Mouse (Mus musculus) embryonic facial prominence, embryonic 13.5 days (tissue): ENCODE measurements around the gene Cd47. TPM values are rescaled to one million over a fixed set of nuclear protein-coding genes. Genes with fewer than 3 reads are reported as not detected.
A peak's percentile ranks its signal among the peaks of the same experiment; 100 is the strongest.

Experiments
- ATAC-seq: fragments of 200-750 bp; cut with Nextera tagmentation; 2 replicates; pipeline ENCODE4 v1.8.0; 2017; ENCODE audit warnings: low read depth; ENCODE audit not compliant: insufficient number of reproducible peaks, insufficient read depth, low FRiP score, low TSS enrichment
- H3K27ac ChIP-seq: fragments of 300-500 bp; sonication (generic); 2 replicates; pipeline ENCODE4 v1.5.1; 2015; ENCODE audit warnings: moderate library complexity, mild to moderate bottlenecking, inconsistent platforms
- H3K27me3 ChIP-seq: fragments of 300-500 bp; sonication (generic); 2 replicates; pipeline ENCODE4 v1.6.1; 2015; ENCODE audit warnings: mild to moderate bottlenecking, inconsistent platforms
- H3K36me3 ChIP-seq: fragments of 300-500 bp; sonication (generic); 2 replicates; pipeline ENCODE4 v1.6.1; 2015; ENCODE audit warnings: mild to moderate bottlenecking, inconsistent platforms
- H3K4me1 ChIP-seq: fragments of 300-500 bp; sonication (generic); 2 replicates; pipeline ENCODE4 v1.6.1; 2015; ENCODE audit warnings: inconsistent platforms
- H3K4me2 ChIP-seq: fragments of 300-500 bp; sonication (generic); 2 replicates; pipeline ENCODE4 v1.6.1; 2015; ENCODE audit warnings: moderate library complexity, mild to moderate bottlenecking, inconsistent platforms
- H3K4me3 ChIP-seq: fragments of 300-500 bp; sonication (generic); 2 replicates; pipeline ENCODE4 v1.5.1; 2015; ENCODE audit warnings: mild to moderate bottlenecking, inconsistent platforms
- H3K9ac ChIP-seq: fragments of 300-500 bp; sonication (generic); 2 replicates; pipeline ENCODE4 v1.6.1; 2015; ENCODE audit warnings: mild to moderate bottlenecking, inconsistent platforms
- H3K9me3 ChIP-seq: fragments of 300-500 bp; sonication (generic); 2 replicates; pipeline ENCODE4 v1.6.1; 2016; ENCODE audit warnings: inconsistent platforms
- WGBS: fragments of 180-500 bp; shearing (Covaris S2); methylation state at CpG from one replicate; pipeline ENCODE4 v1.1.7; 2015; ENCODE audit warnings: mixed read lengths; 5-methylcytosine and 5-hydroxymethylcytosine counted together
- polyA plus RNA-seq: library from polyadenylated mRNA; unstranded; fragments of >200 nt; fragmentation: Nextera tagmentation; extraction: Ambion mirVana; gene quantifications from 2 replicates; pipeline ENCODE4 v1.2.1, GENCODE M21; 2015

Cd47 gene
- 70.1 and 83.0 TPM in 2 replicates for polyA plus RNA-seq

DNA sequence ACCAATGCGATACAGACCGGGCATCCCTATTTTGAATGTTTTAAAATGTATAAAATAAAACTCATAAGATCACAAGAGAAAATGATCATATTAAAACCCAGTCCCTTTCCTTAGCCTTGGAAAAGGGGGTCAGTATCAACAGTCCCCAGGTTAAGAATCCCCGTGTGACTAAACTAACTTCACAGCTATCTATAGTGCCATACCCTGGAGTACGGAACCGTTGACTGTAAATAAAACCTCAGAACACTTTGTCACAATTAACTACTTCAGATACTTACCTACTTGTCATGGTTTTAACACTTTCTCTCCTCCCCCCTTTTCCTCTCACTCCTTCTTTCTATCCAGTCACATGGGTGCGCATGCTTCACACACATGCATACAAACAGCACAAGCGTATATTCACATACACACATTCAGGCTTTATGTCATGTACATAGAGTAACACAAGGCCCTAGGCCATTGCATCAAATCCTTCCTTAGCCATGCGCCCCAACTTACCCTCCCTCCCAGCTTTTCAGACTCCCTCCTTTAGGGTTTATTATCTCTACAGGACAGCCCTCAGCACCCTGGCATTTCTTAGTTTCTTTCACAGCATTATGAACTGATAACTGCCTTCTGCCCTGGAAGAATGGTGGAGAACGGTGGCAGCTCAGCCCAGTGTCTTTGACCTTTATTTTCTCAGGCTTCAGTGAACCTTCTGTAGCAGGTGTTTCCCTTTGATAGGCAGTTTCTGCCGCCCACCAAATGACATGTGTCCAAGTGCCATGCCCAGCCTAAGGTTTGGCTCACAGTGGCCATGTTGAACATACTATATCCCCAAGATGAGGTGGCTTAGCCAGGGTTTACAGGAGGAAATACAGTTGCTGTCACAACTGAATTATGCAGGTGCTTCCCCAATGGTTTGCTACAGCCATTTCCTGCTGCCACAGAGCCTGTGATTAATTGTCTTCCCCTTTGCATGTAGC is at the start of gene Cd47:
TSS of gene Cd47 (plus strand) at position 937 of the 965 bp plus-strand sequence.
- Histone ChIP-seq H3K27ac (no peak within 1 kb of the TSS), H3K4me2 (no peak within 1 kb of the TSS), H3K9me3 (no peaks in the 10 kb centered on the region), H3K27me3 (no peaks in the 10 kb centered on the region), H3K9ac (no peak within 1 kb of the TSS), H3K4me3 (no peak within 1 kb of the TSS), H3K4me1 (peaks cover 10% of the 10 kb centered on the region), H3K36me3 (no peaks in the 10 kb centered on the region)
- WGBS = 81% methylated on average over 10 of the region's 10 CpGs
- ATAC-seq = no peak

DNA sequence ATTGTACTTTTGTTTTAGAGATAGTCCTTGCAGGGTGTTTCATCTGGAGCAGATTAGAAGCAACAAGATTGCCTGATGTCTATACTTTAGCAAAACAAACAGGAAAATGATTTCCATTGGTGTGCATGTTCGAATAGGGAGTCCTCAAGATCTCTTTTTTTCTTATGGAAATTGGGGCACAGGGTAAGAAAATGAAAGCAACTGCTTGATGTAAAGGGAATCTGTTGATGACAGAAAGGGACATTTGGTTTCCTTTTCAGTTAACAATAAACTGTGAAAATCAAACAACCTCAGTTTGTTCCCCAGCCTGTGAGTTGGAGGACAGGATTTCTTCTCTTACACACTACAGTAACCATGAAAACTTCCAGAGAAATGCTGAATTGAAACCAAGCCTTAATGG is 47.4 kb upstream of the Cd47 start:
- H3K4me2 ChIP-seq = no peak overlapping the region
- no peaks in the 10 kb centered on the region for H3K36me3 ChIP-seq
- ATAC-seq = no peak
- peaks cover 6% of the 10 kb centered on the region for H3K4me1 ChIP-seq
- WGBS = 48% methylated on average over 1 of the region's 1 CpGs
- H3K4me3 ChIP-seq = no peak overlapping the region
- no peaks in the 10 kb centered on the region for H3K9me3 ChIP-seq
- no peak overlapping the region for H3K9ac ChIP-seq
- 0 out of 2 replicates have a peak overlapping the region, but pooled peaks have one; percentile 16 for H3K27ac ChIP-seq
- no peaks in the 10 kb centered on the region for H3K27me3 ChIP-seq

DNA sequence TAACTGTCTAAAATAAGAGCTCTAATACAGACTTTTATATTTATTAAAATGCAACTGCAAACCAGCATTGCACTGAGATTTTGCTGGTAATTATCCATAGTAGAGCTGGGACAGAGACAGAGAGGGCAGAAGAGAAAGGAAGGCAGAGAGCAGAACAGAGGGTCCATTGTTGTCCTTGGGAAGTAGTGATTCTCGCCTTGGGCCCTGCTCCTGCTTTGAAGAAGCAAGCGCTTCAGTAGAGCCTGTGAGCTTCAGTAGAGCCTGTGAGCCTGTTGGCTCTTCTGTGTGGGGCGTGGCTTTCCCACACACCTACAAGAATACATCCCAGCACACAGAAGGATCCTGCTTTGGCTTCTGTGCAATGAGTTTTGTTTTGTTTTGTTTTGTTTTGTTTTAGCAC is 47.0 kb upstream of the Cd47 start:
- Histone ChIP-seq H3K27me3 (no peaks in the 10 kb centered on the region), H3K36me3 (no peaks in the 10 kb centered on the region), H3K27ac (0 out of 2 replicates have a peak overlapping the region, but pooled peaks have one; percentile 16), H3K9ac (no peak overlapping the region), H3K4me2 (no peak overlapping the region), H3K4me1 (peaks cover 6% of the 10 kb centered on the region), H3K4me3 (no peak overlapping the region), H3K9me3 (no peaks in the 10 kb centered on the region)
- no peak for ATAC-seq
- WGBS = 31% methylated on average over 3 of the region's 3 CpGs

DNA sequence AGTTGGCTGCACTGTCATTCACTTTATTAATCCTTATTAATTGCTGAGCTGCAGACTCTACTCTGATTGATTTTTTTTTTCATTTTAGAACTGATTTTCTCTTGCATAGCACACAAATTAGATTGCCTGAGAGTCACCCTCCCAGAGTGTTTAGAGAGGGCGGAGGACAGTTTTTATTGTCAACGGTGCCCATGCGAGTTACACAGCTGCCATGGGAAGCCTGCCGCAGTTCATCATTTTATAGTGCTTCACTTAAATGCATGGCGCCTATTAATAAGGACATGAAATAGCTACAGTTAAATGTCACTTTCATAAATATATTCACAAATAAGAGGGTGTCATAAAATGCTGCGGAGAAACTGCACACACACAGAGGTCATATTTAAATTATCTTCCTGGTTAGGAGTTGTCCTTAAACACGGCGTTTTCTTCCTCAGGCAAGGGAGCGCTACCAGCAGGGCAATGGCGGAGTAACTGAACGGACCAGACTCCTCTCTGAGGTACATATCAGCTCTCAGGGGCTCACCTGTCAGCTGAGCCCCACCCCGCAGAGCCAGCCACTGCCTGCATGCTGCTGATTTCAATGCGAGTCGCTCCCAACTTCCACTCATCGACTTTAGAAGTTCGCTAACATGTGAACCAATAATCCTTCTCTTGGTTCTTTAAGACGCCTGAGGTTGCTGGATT is 39.7 kb upstream of the Cd47 start:
- no peak overlapping the region for H3K9ac ChIP-seq
- ATAC-seq = no peak
- no peaks in the 10 kb centered on the region for H3K27me3 ChIP-seq
- peaks cover 16% of the 10 kb centered on the region for H3K36me3 ChIP-seq
- no peak overlapping the region for H3K4me3 ChIP-seq
- H3K4me2 ChIP-seq = no peak overlapping the region
- H3K4me1 ChIP-seq = no peaks in the 10 kb centered on the region
- WGBS = 85% methylated on average over 17 of the region's 17 CpGs
- H3K27ac ChIP-seq = no peak overlapping the region
- H3K9me3 ChIP-seq = no peaks in the 10 kb centered on the region

DNA sequence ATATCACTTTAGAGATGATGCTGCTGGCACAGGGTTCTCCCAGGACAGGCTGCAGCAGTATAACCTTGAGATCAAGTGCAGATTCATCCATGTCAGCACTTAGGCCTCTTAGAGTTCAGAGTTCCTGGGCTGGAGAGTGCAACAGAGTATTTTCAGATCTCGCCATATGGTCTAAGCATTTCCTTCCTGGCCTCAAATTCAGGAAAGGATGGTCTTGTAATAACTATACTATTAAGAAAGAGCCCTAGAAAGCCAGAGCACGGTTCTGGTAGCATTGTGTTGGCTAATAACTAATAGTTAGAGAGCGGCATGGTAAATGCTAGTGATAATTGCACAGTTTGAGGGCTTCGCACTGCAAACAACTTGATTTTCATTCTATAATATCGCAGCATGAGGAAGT is 38.4 kb upstream of the Cd47 start:
- 83% methylated on average over 5 of the region's 5 CpGs for WGBS
- H3K9me3 ChIP-seq = no peaks in the 10 kb centered on the region
- H3K4me3 ChIP-seq = no peak overlapping the region
- peaks cover 16% of the 10 kb centered on the region for H3K36me3 ChIP-seq
- no peak for ATAC-seq
- no peak overlapping the region for H3K27ac ChIP-seq
- no peaks in the 10 kb centered on the region for H3K27me3 ChIP-seq
- no peak overlapping the region for H3K9ac ChIP-seq
- H3K4me1 ChIP-seq = no peaks in the 10 kb centered on the region
- no peak overlapping the region for H3K4me2 ChIP-seq

DNA sequence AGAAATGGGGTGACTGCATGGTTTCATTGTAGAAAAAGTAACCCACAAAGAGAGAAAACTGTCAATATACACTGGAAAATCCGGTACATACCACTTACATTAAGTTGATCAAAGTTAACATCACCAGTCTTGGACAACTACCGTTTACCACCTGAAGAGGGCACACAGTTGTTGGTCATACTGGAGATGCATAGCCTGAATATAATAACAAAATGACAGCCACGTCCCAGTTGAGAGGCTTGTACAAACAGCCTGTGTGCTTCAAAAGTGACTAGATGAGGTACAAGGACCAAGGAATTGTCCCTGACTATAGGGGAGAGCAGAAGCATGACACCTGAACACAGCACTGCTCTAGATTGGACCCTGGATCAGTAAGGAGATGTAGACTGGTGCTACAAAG is 34.0 kb upstream of the Cd47 start:
- Histone ChIP-seq H3K4me2 (no peak overlapping the region), H3K27ac (no peak overlapping the region), H3K9me3 (no peaks in the 10 kb centered on the region), H3K36me3 (peaks cover 13% of the 10 kb centered on the region), H3K4me3 (no peak overlapping the region), H3K27me3 (no peaks in the 10 kb centered on the region), H3K9ac (no peak overlapping the region), H3K4me1 (no peaks in the 10 kb centered on the region)
- WGBS = 53% methylated on average over 3 of the region's 3 CpGs
- no peak for ATAC-seq

DNA sequence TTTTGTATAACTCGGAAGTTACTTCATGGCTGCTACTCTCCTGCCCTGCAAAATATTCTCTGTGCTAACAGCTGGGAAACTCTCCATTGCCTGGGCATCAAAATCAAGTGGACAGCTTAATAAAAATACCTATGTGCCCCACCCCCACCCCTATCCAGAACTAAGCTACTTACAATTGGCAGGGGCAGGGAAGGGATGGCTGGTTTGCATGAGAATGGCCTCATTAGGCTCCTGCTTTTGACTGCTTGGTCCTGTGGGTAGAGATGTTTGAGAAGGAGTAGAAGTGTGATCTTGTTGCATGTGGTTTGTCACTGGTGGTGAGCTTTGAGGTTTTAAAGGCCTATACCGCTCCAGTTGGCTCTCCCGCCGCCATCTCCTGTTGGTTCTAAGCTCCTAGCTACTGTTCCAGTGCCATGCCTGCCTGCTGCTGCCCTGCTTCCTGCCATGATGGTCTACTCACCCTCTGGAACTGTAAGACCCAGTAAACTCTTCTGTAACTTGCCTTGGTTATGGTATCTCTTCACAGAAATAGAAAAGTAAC is 31.8 kb upstream of the Cd47 start:
- 85% methylated on average over 4 of the region's 4 CpGs for WGBS
- H3K9me3 ChIP-seq = no peaks in the 10 kb centered on the region
- no peak for ATAC-seq

DNA sequence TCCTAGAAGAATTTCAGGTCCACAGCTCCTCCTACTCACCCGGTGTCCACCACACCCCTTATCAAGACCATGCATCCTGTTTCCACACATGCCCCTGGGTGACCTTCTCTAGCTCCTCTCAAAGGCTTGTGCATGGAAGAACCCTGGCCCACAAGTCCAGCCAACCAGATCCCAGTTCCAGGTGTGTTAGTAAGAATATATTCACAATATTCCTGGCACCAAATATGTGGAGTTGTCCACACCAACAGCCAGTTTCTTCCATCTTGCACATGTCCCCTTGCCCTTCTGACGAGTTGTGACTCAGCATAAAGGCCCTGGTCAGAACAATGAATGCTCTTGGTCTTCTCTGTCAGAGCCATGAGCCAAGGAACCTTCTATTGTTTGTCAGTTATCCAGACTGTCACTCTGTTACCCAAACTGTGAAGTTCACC is 30.5 kb upstream of the Cd47 start:
- WGBS = 86% methylated on average over 2 of the region's 2 CpGs
- no peak overlapping the region for H3K4me2 ChIP-seq
- H3K27me3 ChIP-seq = no peaks in the 10 kb centered on the region
- H3K27ac ChIP-seq = no peak overlapping the region
- no peak overlapping the region for H3K9ac ChIP-seq
- no peak for ATAC-seq
- H3K4me1 ChIP-seq = no peaks in the 10 kb centered on the region
- H3K9me3 ChIP-seq = no peaks in the 10 kb centered on the region
- H3K4me3 ChIP-seq = no peak overlapping the region
- no peaks in the 10 kb centered on the region for H3K36me3 ChIP-seq

More for the DNA sequence above, 31.8 kb upstream of the Cd47 start:
- Histone ChIP-seq H3K4me2 (no peak overlapping the region), H3K4me3 (no peak overlapping the region), H3K9ac (no peak overlapping the region), H3K36me3 (peaks cover 11% of the 10 kb centered on the region), H3K27ac (no peak overlapping the region), H3K4me1 (no peaks in the 10 kb centered on the region), H3K27me3 (no peaks in the 10 kb centered on the region)

DNA sequence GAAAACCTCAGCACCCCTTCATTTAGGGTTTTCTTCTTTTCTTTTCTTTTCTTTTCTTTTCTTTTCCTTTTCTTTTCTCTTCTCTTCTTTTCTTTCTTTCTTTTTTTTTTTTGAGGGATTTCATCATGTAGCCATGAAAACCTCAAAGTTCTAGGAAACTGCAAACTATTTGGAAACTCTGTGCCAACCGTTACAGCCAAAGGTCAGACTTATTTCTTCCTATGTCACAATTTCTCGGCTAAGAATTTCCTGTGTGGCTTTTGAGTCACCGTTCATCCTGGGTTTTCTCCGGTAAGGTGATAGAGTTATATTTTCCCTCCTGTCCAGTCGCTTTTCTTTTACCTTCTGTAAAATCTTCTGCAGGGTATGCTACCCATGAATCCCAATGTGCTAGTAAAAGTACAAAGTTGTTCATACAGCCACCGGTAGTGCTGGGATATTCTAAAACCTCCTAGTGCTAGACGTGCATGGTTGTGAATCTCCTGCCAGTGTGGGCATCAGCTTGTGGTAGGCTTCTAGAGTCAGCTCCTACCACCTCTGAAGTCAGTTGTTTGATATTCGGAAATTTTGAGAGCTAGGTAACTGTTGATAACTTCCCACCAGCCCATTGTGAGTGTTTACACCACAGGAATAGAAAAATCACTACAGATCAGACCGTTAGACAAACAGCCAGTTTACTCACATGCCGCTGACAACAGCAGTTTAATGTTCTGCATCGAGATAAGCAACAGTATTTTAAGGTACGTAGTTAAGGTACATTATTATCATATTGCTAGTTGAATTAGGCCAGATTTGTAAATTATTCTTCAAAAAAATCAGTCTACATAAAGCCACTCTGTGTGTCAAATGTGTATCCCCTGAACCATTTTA is 29.8 kb upstream of the Cd47 start:
- no peaks in the 10 kb centered on the region for H3K27me3 ChIP-seq
- no peak for ATAC-seq

DNA sequence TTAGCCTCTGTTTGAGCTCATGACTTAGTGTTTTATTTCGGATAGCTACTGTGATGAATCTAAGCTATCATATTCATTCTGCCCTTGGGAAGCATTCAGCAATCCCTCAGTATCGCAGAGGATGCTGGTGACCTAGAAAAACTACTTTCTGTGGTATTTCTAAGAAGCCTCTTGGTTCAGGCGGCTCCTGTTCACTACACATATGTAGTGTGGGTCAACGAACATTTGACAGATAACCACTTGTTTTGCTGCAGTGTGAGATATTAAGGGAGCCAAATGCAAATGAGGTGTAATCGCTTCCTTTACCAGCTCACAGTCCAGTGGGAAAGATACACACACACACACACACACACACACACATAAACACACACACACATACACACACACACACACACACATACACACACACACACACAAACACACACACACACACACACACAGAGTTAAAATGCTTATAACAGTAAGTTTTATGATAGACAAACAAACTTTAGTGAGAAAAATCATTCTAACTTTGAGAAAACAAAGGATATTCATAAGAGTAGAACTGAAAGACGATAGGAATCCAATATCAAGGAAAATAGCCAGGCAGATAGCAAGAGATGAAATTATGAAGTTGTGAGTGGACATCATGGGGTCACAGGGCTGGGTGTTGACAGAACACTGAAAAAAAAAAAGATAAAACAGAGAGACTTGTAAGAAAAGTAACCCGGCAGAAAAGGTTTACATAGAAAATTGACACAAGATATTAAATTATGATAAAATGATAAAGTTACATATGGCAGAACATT is 28.5 kb upstream of the Cd47 start:
- WGBS = 82% methylated on average over 7 of the region's 7 CpGs
- Histone ChIP-seq H3K27me3 (no peaks in the 10 kb centered on the region), H3K4me1 (no peaks in the 10 kb centered on the region), H3K9ac (no peak overlapping the region), H3K36me3 (no peaks in the 10 kb centered on the region), H3K4me3 (no peak overlapping the region), H3K9me3 (no peaks in the 10 kb centered on the region), H3K27ac (no peak overlapping the region), H3K4me2 (no peak overlapping the region)
- no peak for ATAC-seq

More for the DNA sequence above, 29.8 kb upstream of the Cd47 start:
- H3K4me1 ChIP-seq = no peaks in the 10 kb centered on the region
- H3K9me3 ChIP-seq = no peaks in the 10 kb centered on the region
- no peak overlapping the region for H3K27ac ChIP-seq
- H3K9ac ChIP-seq = no peak overlapping the region
- H3K36me3 ChIP-seq = no peaks in the 10 kb centered on the region
- WGBS = 87% methylated on average over 12 of the region's 12 CpGs
- H3K4me3 ChIP-seq = no peak overlapping the region
- no peak overlapping the region for H3K4me2 ChIP-seq
